Mouse (Mus musculus) right cerebral cortex, postnatal 25 days (tissue): ENCODE data around the gene Frmd8.

Experiments
- DNase-seq: peaks from one replicate; pipeline ENCODE4 v3.0.0; 2022

The Frmd8 gene

DNA sequence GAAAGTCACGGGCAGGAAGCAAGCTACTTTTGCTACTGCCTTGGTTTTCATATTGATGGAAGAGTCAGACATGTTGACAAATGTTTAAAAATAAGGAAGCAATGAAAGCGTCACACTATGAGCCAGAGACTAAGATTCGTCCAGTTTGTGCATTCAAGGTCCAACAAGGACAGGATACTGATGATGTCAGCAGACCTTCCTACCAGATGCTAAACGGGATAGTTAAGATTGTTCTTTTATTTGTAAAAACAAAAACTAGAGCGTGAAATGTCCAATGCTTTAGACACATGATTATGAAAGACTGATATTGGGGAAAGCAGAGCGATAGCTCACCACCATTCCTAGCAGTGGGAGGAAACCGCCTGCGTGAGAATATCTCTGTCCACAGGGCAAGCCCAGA is 37.5 kb downstream of the Frmd8 start:
- DNase-seq: no peak

DNA sequence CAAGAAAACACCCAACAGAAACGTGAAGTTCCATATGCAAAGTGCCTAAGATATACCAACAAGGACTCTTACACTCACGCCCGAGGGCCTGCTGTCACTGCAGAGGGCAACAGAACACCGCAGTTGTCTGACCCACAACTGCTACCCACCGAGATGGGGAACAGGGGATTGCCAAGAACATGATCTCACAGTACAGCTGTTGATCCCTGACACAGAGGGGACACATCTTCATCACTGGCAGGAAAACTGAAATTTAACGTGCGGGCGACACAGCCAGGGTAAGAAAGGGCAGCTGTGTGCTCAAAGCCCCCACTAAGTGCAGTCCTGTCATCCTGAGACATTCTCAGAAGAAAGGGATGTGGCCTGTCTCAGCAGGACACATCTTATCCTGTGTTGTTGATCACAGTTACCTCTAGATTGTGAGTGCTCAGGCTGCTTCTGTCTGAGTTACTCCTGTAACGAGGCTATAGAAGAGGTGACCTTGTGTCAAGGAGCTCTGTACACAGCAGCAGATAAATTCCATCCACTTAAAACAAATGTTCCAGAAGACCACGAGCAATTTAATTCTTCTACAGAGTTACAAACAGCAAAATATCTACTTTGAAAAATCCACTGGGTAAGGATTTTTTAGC is 38.0 kb downstream of the Frmd8 start:
- no peak for DNase-seq

DNA sequence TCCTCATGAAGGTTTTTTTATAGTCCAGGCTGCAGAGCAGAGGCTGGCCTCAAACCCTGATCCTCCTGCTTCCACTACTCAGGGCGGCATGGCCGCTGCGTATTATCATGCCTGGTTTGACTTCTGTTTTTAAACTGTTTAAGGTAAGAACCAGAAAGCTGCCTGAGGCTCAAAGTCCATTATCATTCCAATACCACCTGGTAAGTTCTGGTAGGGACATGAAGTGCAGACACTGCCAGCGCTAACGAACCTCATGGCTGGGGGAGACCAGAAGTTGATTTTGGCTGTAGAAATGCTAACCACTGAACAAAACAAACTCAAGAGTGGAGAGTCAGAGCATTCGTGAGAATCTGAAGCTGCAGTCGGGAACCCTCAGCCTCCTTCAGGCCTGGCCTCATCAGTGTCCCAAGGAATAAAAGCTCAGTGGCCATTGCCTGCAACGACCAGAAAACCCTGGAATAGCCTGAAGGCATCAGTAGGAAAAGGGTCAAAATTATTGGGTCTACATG is 39.1 kb downstream of the Frmd8 start:
- no peak for DNase-seq

DNA sequence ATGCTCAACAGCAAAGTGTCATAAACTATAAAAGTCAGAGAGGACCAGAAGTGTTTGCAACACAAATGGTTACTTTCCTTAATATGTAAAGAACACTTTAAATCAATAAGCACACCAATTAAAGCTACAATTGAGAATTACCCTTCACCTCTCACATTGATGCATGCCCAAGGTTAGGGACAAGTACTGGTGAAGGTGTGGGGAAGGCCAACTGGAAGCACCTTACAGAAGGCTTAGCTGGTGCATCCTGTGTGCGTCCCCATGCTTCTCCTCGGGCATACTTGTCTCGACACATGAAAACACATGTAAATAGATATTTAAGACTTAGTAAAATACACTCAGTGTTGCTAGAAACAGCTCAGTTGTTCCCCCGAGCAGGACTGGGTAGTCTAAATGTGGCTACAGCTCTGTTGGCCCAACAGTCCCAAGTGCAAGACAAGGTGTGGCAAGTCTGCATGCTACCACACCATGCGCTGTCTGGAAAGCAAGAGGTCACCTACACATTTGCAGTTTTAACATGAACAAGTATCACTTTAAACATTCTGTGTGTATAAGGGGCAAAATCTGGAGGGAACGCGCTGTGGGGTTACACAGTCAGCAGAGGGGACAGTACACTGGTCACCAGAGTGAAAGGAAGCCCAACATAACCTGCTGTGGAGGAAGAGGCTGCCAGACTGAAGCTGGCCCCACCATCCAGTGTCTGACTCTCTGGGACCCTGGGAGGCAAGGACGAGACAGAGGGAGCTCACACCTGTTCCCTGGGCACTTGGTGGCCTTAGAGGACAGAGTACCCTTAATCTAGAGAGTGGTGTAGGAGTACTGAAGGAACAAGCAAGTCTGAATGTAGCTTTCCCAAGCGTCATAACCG is 39.8 kb downstream of the Frmd8 start:
- DNase-seq: no peak

DNA sequence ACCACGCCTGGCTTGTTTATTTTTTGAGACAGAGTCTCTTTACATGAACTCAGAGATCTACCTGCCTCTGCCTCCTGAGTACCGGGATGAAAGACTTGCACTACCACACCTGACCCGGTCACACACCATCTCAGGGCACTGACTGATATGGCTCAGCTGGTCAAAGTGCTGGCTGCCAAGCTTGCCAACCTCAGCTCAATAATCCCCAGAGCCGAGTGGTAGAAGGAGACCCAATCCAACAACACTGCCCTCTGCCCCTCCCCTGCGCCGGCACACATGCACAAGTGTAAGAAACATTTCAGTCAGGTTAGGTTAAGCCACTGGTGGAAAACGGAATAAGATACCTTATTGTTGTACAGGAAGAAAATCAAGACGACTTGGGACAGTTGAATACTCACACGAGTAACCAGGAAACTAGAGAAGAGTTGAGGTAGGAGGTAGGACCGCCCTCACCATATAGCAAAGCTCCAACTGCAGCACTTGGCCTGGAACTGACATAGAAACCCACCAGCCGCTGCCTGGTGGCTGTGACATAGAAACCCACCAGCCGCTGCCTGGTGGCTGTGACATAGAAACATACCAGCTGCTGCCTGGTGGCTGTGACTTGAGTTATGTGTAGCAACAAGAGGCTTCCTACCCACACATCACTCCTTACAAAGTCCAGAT is 40.7 kb downstream of the Frmd8 start:
- DNase-seq: no peak

DNA sequence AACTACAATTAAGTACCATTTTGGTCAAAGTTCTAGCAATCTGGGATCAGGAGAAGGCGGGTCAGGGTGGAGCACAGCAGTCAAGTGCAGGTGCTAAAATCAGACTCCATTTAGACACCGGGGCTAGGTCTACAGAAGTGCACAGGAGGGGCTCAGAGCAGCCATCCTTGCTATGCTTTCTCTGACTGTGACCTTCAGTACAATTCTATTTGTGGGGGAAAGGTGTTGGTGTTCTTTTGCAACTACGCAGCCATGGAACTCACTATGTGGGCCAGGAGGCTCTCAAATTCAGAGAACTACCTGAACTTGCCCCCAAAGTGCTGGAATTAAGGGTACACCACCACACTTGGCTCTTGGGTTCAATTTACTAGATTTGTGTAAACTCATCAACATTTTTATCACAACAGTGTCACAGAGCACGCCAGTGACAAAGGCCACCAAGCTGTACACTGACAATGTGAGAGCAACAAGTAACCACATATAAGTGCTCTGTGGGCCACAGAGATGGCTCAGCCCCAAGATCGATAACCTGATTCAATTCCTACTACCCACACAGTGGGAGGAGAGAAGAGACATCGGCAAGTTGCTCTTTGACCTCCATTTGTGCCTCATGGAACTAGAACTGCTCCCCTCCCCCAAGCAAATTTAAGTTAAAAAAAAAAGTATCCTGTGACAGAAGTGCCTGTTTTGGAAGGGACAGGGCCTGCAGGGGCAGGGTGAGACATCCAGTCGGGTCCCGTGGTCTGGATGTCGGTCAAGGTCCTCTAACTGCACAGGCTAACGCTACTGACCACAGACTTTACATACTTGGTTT is 41.6 kb downstream of the Frmd8 start:
- no peak for DNase-seq

DNA sequence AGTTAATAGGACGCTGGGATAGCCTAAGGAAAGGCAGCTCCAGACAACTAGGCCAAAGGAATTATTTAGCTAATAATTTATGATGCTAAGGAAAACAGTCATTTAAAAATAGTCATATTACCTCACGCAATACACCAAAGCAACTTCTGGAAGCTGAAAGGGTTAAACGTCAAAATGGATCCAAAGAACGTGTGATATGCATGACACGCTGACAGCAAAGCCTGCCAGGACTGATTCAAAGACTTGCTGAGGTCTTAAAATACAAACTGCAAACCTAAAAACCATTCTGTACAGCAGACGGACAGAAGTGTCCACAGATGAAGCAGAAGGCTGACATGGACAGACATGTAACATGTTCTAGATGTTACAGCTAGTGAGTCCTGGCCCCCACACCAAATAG is 42.7 kb downstream of the Frmd8 start:
- DNase-seq: no peak

DNA sequence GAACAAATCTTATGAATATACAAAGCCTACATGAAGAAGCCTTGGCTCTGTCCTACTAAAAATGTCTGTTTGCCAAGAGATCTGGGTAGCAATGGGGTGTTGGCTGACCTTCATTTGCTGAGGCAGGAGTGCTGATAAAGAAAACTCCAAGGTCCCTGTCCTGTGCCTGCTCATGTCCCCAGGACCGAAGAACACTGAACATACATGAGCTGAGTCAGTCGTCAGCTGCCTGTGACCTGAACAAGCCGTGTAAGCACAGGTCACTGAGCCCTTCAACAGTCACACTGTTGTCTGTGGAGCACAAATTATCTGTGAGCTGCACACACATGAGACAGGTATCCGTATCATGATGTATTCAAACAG is 43.1 kb downstream of the Frmd8 start:
- no peak for DNase-seq

DNA sequence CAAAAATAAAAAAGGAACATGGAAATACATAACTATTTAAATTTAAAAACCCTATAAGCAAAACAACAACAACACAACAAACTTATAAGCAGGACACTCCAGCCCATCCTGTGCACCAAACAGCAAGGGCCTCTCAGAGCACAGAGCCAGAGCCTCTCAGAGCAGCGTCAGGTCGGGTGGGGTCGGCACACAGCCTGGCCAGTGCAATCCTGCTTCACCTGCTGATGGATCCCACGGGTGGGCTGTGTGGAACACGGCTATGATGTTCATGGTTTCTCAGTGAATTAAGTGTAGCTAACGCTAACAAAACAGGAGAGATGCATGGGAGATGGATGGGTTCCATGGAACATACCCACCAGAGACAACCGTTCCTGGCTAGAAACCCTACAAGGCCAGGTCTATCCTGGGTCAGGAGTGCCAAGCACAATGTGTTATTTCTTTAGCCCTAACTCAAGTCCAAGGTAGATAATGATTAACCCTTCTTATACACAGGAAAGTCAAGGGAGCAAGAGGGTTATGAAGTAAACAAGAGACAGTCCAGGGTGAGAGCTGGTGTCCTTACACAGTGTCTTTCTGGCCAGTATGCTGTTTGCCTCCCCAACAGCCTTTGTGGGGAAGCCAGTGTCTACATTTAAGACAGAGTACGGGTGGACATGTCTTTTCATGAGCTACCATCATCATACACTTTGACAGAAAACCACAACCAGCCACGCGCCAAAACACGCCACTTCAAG is 43.7 kb downstream of the Frmd8 start:
- DNase-seq: no peak

DNA sequence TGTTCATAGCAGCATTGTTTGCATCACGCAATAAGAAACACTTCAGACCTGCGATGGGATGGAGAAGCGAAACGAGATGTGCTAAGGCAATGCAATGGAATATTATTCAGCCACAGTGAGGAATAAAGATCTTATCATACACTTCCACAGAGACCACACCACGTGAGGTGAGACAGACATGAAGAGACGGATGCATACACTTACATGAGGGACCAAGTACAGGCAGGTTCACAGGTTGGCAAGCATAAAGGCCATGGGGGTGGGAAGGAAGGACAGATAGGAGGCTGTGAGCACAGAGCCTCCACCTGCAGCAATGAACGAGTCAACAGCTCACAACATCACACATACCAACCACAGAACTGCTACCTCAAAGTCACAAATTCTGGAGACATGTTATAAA is 44.3 kb downstream of the Frmd8 start:
- DNase-seq: no peak

DNA sequence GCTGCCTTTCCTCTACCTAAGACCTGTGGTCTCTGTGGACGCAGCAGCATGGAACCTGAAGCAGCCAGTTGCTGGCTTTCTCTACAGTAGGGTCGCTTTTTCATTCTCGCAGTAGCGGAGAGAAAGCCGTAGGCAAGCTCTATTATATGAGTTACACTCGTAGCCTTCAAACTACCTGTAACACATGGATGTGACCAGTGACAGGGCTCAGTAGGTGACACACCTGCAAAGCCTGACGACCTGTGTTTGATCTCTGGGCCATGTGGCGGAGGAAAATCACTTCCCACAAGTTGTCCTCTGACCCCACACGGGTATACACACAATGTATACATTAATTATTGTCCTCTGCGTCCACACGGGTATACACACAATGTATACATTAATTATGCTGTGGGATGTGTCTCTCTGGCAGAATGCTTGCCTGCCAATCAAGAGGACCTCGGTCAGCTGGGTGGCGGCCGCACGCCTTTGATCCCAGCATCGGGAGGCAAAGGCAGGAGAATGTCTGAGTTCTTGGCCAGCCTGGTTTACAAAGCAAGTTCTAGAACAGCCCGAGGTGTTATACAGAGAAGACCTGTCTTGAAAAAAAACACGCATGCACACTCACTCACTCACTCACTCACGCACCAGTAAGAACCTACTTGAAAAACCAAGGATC is 45.0 kb downstream of the Frmd8 start:
- no peak for DNase-seq

DNA sequence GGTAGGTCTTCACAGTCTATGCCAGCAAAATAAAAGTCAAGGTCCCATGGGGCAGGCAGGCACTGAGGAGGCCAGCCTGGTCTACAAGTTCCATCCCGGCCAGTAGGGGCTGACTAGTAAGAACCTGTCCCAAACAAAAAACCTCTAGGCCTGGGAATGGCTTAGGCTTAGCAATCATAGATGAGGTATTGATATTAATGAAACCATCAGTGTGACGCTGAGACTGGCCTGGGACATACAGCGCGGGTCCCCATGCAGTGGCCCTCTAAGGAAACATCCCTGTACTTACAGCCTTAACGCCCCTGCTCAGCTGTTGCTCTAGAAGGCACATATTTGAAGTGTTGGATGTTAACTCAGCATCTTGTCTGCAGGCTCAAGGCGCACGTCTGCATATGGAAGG is 46.2 kb downstream of the Frmd8 start:
- DNase-seq: no peak

DNA sequence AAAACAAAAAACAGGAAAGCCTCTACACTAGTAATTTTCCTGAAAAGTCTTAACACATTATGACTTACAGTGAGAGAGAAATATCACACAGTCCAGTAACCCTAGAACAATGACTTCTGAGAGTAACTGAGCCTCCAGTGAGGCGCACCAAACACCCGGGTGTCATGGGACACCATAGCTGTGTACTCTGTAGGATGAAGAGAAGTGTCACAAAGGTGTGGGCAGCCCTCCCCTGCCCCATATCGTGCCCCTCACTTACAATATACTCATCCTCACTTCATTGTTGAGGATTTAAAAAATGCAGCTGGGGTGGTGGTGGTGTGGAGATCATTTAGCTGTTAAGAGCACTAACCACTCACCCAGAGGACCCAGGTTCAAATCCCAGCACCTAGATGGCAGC is 46.9 kb downstream of the Frmd8 start:
- DNase-seq: no peak

DNA sequence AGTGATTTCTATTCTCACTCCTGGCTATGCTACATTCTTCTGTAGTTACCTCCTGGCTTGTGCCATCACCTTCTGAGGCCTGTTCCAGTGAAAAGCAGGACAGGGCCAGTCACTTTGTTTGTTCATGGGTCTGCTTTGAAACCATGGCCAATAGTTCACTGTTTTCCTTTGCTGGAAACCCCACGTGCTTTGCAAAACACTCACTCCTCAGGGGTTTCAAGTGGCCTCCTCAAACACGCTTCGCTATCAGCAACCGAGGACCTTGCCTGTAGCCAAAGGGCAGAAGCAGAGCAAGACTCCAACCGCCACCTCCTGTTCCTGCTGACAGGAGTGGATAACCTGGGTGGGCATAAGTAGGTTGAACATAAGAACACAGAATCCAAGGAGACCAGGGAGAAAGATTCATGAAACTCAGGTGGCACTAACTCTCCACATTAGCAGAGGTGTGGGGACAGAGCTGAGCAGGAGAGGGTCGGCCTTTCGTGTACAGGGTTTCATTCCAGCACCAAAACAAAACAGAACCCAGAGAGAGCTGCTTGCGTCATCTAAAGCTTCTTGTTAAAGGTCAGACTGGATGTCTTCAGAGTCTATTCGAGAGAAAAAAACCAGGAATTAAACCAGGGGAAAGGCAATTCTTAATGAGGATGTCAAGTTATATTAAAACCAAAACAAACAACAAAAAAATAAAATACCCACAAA is 47.5 kb downstream of the Frmd8 start:
- no peak for DNase-seq

DNA sequence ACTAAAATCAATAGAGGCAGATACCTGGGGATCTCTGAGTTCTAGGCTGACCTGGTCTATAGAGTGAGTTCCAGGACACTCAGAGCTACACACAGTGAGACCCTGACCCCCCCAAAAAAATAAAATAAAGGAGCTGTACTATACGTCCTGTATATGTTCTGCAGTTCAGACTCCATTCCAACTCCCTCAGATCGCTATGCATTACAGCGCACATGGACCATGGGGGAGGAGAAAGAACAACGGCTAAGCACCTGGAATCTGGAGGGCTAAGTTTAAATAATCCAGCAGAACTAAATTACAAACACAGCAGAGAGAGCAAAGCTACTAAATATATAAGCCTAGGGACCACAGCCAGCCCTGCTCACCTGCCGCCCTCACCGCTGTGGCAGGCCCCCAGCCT is 48.0 kb downstream of the Frmd8 start:
- DNase-seq: no peak

DNA sequence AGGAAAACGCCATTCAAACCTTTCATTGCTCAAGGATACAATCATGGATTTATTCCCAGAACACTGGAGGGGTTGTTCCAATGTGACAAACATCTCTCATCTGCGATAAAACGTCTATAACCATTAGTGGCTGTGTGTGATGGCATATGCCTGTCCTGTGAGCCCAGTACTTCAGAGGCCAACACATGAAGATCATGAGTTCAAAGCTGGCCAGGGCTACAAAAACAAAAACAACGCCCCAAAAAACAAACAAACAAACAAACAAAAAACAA is 48.4 kb downstream of the Frmd8 start:
- DNase-seq: no peak

DNA sequence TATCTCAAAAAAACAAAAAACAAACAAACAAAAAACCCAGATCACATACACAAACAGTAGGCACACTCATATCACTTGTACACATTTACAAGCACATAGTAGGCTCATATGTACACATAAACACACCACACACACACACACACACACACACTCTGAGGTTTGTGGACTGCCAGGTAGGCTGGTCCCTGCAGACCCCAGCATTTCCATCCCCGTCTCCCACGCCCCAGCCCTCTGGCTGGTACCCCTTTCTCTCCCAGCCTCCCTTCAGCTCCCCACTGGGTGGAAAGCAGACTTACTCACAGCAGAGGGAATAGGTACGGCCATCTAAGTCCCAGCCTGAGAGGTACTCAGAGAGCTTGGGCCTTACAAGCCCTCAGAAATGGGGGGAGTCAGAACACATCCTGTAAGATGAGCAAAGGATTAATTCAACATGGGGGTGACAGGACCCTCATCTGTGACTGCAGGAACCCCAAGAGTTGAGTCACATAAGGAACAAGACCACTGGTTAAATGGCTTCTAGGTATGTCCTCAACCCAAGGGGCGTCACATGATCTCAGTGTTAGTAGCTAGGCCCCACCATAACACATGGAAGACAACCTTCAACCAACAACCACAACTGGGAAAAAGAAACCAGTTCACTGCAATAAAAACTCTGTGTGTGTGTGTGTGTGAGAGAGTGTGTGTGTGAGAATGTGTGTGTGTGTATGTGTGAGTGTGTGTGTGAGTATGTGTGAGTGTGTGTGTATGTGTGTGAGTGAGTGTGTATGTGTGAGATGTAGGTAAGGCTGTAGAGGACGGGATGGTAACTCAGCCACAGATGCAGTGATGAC is 49.0 kb downstream of the Frmd8 start:
- DNase-seq: no peak

DNA sequence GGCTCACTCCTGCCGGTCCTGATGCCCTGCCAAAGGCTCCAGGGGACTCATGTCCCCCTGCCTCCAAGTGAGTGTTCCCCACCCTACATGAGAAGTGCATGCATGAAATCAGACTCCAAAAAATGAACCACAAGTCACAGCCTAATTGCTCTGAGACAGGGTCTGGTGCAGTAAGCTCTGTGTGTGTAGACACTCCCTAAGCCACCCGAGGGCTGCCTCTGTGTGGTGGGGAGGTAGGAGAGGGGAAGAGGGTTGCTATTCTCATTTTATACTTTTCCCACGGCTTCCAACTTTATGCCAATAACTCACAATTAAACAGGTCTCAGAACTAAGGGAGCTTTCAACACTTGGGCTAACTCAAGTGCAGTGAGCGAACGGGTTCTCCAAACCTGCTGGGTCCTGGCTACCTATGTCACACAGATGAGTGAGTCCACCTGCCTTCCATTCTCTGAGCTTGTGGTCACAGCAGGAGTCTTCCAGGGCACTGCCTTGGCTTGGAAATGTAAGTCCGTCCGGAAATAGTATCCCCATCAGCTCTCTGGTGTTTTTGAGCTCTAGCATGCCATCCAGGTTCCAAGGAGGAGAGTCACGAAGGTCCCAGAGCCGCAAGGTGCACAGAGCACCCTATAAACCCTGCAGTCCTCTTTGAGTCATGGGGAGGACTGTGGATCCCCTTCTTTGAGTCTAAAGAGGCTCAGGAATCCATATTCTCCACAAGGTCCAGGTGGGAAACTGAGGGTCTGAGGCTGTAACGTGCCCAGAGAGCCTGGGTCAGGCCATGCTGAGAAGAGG is 50.1 kb downstream of the Frmd8 start:
- no peak for DNase-seq

DNA sequence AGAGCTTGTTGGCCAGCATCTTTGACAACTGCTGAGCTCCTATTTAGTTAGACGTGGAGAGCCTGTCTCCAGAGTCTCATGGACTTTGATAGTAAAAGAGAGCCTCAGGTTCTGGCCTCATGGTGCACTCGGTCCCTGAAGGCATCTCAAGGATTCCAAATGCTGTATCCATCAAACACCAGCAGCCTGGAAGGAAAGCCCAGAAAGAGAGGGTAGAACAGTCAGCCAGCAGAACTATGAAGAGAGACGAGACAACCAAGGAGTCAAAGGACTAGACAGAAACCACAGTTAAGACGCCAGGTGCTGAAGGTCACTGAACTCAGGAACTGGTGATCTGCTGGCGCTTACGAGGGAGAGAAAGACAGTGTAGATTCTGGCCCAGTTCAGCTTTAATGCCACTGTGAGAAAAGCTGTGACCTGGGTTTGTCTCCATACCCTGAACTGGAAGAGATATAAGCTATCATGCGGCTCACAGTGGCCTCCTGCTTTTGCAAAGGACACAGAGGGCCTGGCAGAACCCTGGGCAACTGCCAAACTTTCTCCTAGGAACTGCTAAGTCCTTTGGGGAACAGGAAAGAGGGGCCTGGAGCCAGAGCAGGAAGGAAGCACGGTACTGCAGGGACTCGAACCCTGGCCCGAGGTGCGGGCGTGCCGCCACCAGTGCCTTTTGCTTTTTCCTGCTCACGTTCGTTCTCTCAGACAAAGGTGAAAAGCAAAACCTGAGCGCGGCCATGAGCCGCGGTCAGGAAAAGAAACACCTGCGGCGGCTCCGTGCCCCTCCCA is 50.8 kb downstream of the Frmd8 start:
- no peak for DNase-seq
